Mouse (Mus musculus): ENCODE measurements at regions not wholly inside any gene's neighbourhood (a gene's known extent, or its start where the extent isn't known, plus 50 kb on each side); places are given as distances from the start of the nearest gene placed in this dataset.
"Not testable (repeated sequence)": the region's sequence is repeated elsewhere in the genome, so short reads cannot be mapped to it uniquely, and the experiment has no call there.

DNA sequence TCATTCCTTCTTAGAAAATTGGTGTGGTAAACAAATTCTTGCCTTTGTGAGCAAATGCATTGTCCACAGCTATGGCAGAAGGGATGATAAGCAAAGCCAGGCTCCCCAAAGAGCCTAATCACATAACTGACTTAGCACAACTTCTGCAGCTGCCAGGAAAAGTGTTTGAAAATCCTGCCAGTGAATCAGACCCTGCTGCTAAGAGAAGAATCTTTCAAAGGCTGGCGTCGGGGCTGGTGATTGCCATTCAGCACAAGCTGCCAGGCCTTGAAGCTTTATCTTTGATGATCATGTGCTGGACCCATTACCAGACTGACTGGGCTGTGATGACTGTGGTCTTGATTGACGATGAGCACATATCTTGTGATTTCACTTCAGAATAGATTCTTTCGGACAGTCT lies 713.9 kb upstream of the Tex47 start:
- DNase-seq (ENCODE audit: extremely low spot score) = no peak

DNA sequence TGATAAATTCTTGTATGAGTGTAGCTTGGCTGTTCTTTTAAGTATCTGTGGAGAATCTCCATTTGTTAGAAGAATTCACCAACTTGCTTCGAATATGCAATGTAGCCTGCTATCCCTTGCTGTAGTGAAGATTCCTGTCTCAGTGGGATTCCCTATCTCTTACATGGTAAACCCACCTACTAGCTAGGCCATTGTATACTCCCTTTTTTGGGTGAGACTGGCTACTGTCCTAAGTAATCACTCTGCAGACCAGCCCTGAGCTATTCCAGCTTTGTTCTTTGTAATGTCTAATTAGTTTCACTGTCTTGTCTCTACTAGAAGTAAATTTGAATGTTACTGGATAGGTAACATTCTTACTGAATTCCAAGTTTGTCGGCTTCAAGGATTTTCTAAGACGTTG lies 692.8 kb upstream of the Tex47 start:
- DNase-seq (ENCODE audit: extremely low spot score) = not testable (repeated sequence)

- DNase-seq (ENCODE audit: extremely low spot score) = no peak
Observed at GRCm38 (mm10) chr5:6644869-6645268, 659.0 kb upstream of the Tex47 start.

GRCm38 (mm10) chr5:6676211-6676610 lies 627.7 kb upstream of the Tex47 start:
- not testable (repeated sequence) for DNase-seq (ENCODE audit: extremely low spot score)

DNA sequence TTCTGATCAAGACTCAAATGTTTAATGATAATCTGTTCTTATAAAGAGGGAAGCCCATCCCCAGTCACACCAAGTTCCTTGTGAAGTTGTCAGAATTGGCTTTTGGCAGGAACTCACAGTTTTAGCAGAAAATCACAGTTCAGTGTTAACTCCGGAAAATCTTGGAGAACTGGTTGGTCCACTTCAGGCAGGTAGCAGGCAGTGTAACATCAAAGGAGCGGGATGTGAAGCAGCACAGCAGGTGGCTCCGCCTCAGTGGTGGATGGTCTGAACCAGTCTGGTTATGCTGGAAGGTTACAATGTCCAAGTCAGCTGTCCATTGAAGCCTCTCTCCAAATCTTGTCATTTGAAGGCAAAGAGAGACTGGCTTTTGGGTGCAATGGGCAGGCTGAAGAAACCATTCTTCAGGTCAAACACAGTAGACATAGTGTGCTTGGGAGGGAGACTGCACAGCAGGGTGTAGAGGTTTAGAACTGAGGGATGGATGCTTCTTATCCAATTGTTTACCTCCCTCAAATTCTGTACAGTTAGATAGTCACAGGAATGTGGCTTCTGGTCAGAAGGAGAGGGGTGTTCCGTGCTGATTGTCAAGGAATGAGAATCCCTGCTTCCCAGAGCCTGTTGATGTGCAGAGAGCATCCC lies 594.1 kb upstream of the Tex47 start:
- DNase-seq (ENCODE audit: extremely low spot score) = peak; percentile 7

GRCm38 (mm10) chr5:6716179-6716578 lies 587.7 kb upstream of the Tex47 start:
- no peak for DNase-seq (ENCODE audit: extremely low spot score)

DNA sequence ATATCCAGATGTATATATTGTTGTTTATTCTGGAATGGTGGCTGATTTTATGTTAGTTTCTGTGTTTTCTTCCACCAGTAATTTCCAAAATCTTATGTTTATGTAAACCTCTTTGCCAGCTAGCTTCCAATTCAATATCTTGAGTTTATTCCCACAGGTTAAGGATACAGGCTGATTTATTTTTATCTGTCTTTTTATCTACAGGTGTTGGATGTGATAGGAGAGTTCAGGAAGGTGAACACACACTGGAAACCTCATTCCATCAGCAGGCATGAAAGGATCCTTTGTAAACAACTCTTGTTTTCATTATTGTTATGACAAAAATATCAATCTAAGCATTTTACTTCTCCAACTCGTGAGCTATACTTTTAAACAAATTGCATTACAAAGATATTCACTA lies 587.3 kb upstream of the Tex47 start:
- DNase-seq (ENCODE audit: extremely low spot score) = no peak

Data from embryo, embryonic 9.5 days (tissue).